Mouse (Mus musculus) adrenal gland, postnatal 4 days (tissue): ENCODE data around the gene Olfr1469. TPM values are rescaled to one million over a fixed set of nuclear protein-coding genes. Genes with fewer than 3 reads are reported as not detected.
"Not testable (repeated sequence)": the region's sequence is repeated elsewhere in the genome, so short reads cannot be mapped to it uniquely, and the experiment has no call there.

Source experiments
- DNase-seq, 2 experiments: peaks; one replicate each; pipeline ENCODE4 v3.0.0; 2021 to 2022; ENCODE audit warnings: low spot score in 2 of 2, mixed read lengths in 2 of 2
- long read RNA-seq, 2 experiments: library from polyadenylated mRNA; stranded (forward); transcript quantifications; one replicate each; pipeline ENCODE4 v2.0.0; 2021
- total RNA-seq, 2 experiments: library from RNA; stranded (reverse); gene quantifications; 2 replicates each; pipeline ENCODE4 v1.2.3; 2021

The Olfr1469 gene
- total RNA-seq, result not detected
- long read RNA-seq, experiment 1, result 0 reads
- long read RNA-seq, experiment 2, result 0 reads

- no peak for DNase-seq
These were observed at the start of gene Olfr1469 for GRCm38 (mm10) chr19:13407549-13407948. TSS of gene Olfr1469 (plus strand) at chr19:13407849.

- no peak for DNase-seq
These were observed 45.7 kb upstream of the Olfr1469 start, which contains the start of gene Olfr1467 for GRCm38 (mm10) chr19:13361936-13362335. TSS of gene Olfr1467 (plus strand) at chr19:13362236.

- not testable (repeated sequence) for DNase-seq
These were observed 35.5 kb downstream of the Olfr1469 start, which contains the start of gene Olfr1471 for GRCm38 (mm10) chr19:13443109-13443508. TSS of gene Olfr1471 (plus strand) at chr19:13443409.

GRCm38 (mm10) chr19:13455986-13456385, 48.3 kb downstream of the Olfr1469 start, which contains the start of gene Olfr1472:
TSS of gene Olfr1472 (minus strand) at chr19:13456086.
- DNase-seq, result no peak

Other genes starting within 250 kb of the Olfr1469 start
- not detected for gene Olfr1461, start 244.8 kb upstream of the Olfr1469 start, total RNA-seq
- gene Olfr1462, start 222.1 kb upstream of the Olfr1469 start, total RNA-seq, result not detected
- not detected for gene Olfr1463, start 176.5 kb upstream of the Olfr1469 start, total RNA-seq
- gene Olfr1465, start 92.3 kb upstream of the Olfr1469 start, total RNA-seq, result not detected
- not detected for gene Olfr1466, start 69.0 kb upstream of the Olfr1469 start, total RNA-seq
- gene Olfr1467, start 45.6 kb upstream of the Olfr1469 start, total RNA-seq, result not detected
- gene Olfr1471, start 35.6 kb downstream of the Olfr1469 start, total RNA-seq, result not detected
- not detected for gene Olfr1472, start 48.2 kb downstream of the Olfr1469 start, total RNA-seq
- gene Olfr1474, start 61.7 kb downstream of the Olfr1469 start, total RNA-seq, result not detected
- gene Olfr1475, start 72.3 kb downstream of the Olfr1469 start, total RNA-seq, result not detected
- not detected for gene Olfr1477, start 92.7 kb downstream of the Olfr1469 start, total RNA-seq
- not detected for gene Olfr1480, start 120.1 kb downstream of the Olfr1469 start, total RNA-seq
- not detected for gene Olfr1484, start 175.7 kb downstream of the Olfr1469 start, total RNA-seq
- gene Olfr1487, start 209.5 kb downstream of the Olfr1469 start, total RNA-seq, result not detected
- gene Olfr1489, start 223.8 kb downstream of the Olfr1469 start, total RNA-seq, result not detected
- not detected for gene Olfr1490, start 243.2 kb downstream of the Olfr1469 start, total RNA-seq